Mouse (Mus musculus) ovary, postnatal 10 days (tissue): ENCODE measurements around the gene Zfp541.

ENCODE experiments used
- DNase-seq: peaks from one replicate; pipeline ENCODE4 v3.0.0; 2022; ENCODE audit warnings: low spot score

Zfp541 gene

GRCm38 (mm10) chr7:16128899-16129298, 67.3 kb downstream of the Zfp541 start:
- DNase-seq: no peak

- peak; percentile 15 for DNase-seq
Measured at GRCm38 (mm10) chr7:16129421-16129845, 67.8 kb downstream of the Zfp541 start, which contains the start of gene Slc8a2. Gene Slc8a2, plus strand, starts transcription at chr7:16129826.

- peak; percentile 18 for DNase-seq
Measured at GRCm38 (mm10) chr7:16129846-16130691, 68.5 kb downstream of the Zfp541 start.

GRCm38 (mm10) chr7:16130956-16131634, 69.5 kb downstream of the Zfp541 start:
- no peak for DNase-seq

GRCm38 (mm10) chr7:16132161-16132581, 70.6 kb downstream of the Zfp541 start:
- no peak for DNase-seq

GRCm38 (mm10) chr7:16132926-16133325, 71.3 kb downstream of the Zfp541 start:
- DNase-seq: no peak

- DNase-seq: no peak
Measured at GRCm38 (mm10) chr7:16133691-16134090, 72.1 kb downstream of the Zfp541 start.

- no peak for DNase-seq
Measured at GRCm38 (mm10) chr7:16134951-16135392, 73.4 kb downstream of the Zfp541 start.
